Mouse (Mus musculus) liver, embryonic 15.5 days (tissue): Measurements from ENCODE around the gene St7l. TPM values are rescaled to one million over a fixed set of nuclear protein-coding genes. Genes with fewer than 3 reads are reported as not detected.

Source experiments
- ATAC-seq: fragments of 200-750 bp; cut with Nextera tagmentation; 2 replicates; pipeline ENCODE4 v1.8.0; 2017; ENCODE audit warnings: moderate number of reproducible peaks, mild to moderate bottlenecking, moderate library complexity; ENCODE audit not compliant: insufficient read depth
- H3K27ac ChIP-seq: fragments of 300-500 bp; sonication (generic); replicated peaks from 2 replicates; pipeline ENCODE4 v1.5.1; 2015; ENCODE audit warnings: mild to moderate bottlenecking, inconsistent platforms
- H3K27me3 ChIP-seq: fragments of 300-500 bp; sonication (generic); 2 replicates; pipeline ENCODE4 v1.6.1; 2015; ENCODE audit warnings: mild to moderate bottlenecking, inconsistent platforms
- H3K36me3 ChIP-seq: fragments of 300-500 bp; sonication (generic); replicated peaks from 2 replicates; pipeline ENCODE4 v1.6.1; 2015; ENCODE audit warnings: moderate library complexity, mild to moderate bottlenecking, inconsistent platforms
- H3K4me1 ChIP-seq: fragments of 300-500 bp; sonication (generic); replicated peaks from 2 replicates; pipeline ENCODE4 v1.6.1; 2015; ENCODE audit warnings: inconsistent platforms
- H3K4me2 ChIP-seq: fragments of 300-500 bp; sonication (generic); 2 replicates; pipeline ENCODE4 v1.6.1; 2015; ENCODE audit warnings: moderate library complexity, mild to moderate bottlenecking, inconsistent platforms
- H3K4me3 ChIP-seq: fragments of 300-500 bp; sonication (generic); replicated peaks from 2 replicates; pipeline ENCODE4 v1.5.1; 2015; ENCODE audit warnings: mild to moderate bottlenecking, inconsistent platforms
- H3K9ac ChIP-seq: fragments of 300-500 bp; sonication (generic); 2 replicates; pipeline ENCODE4 v1.6.1; 2015; ENCODE audit warnings: moderate library complexity, mild to moderate bottlenecking, inconsistent platforms
- H3K9me3 ChIP-seq: fragments of 300-500 bp; sonication (generic); replicated peaks from 2 replicates; pipeline ENCODE4 v1.6.1; 2016; ENCODE audit warnings: inconsistent platforms
- WGBS: fragments of 180-500 bp; shearing (Covaris S2); methylation state at CpG from one replicate; pipeline ENCODE4 v1.1.7; 2015; ENCODE audit warnings: mixed read lengths; ENCODE audit not compliant: insufficient replicate concordance; 5-methylcytosine and 5-hydroxymethylcytosine counted together
- polyA plus RNA-seq: library from polyadenylated mRNA; unstranded; fragments of >200 nt; fragmentation: Nextera tagmentation; extraction: Ambion mirVana; gene quantifications from 2 replicates; pipeline ENCODE4 v1.2.1, GENCODE M21; 2015

The St7l gene
- polyA plus RNA-seq, 1 experiment from 2014 or later = 11.2 TPM

- peaks cover 4% of the 10 kb centered on the region; the same call in 1 of the 2 replicates for H3K27me3 ChIP-seq
- no peak for ATAC-seq
- no peak overlapping the region for H3K4me3 ChIP-seq
- no peaks in the 10 kb centered on the region for H3K9me3 ChIP-seq
- H3K9ac ChIP-seq = no peak overlapping the region
- H3K4me1 ChIP-seq = no peaks in the 10 kb centered on the region
- peaks cover 8% of the 10 kb centered on the region for H3K36me3 ChIP-seq
- no peak overlapping the region for H3K27ac ChIP-seq
- H3K4me2 ChIP-seq = no peak overlapping the region
- 78% methylated on average over 23 of the region's 23 CpGs for WGBS
Measured at GRCm38 (mm10) chr3:104952891-104953670, 89.3 kb downstream of the St7l start.

- ATAC-seq = no peak
- no peak overlapping the region for H3K4me2 ChIP-seq
- H3K9me3 ChIP-seq = no peaks in the 10 kb centered on the region
- no peak overlapping the region for H3K27ac ChIP-seq
- H3K27me3 ChIP-seq = peaks cover 15% of the 10 kb centered on the region
- H3K36me3 ChIP-seq = peaks cover 8% of the 10 kb centered on the region
- H3K4me3 ChIP-seq = no peak overlapping the region
- no peak overlapping the region for H3K9ac ChIP-seq
- 59% methylated on average over 3 of the region's 3 CpGs for WGBS
- no peaks in the 10 kb centered on the region for H3K4me1 ChIP-seq
Measured at GRCm38 (mm10) chr3:104954137-104954536, 90.3 kb downstream of the St7l start.

GRCm38 (mm10) chr3:104954551-104954950 lies 90.7 kb downstream of the St7l start:
- Histone ChIP-seq H3K27ac (no peak overlapping the region), H3K9ac (no peak overlapping the region), H3K4me3 (no peak overlapping the region), H3K4me2 (no peak overlapping the region), H3K9me3 (no peaks in the 10 kb centered on the region), H3K4me1 (no peaks in the 10 kb centered on the region), H3K27me3 (peaks cover 19% of the 10 kb centered on the region), H3K36me3 (peaks cover 8% of the 10 kb centered on the region)
- no peak for ATAC-seq
- 87% methylated on average over 15 of the region's 15 CpGs for WGBS

GRCm38 (mm10) chr3:104956131-104956581 lies 92.4 kb downstream of the St7l start:
- no peak for ATAC-seq
- no peak overlapping the region for H3K4me3 ChIP-seq
- 82% methylated on average over 6 of the region's 6 CpGs for WGBS
- H3K4me2 ChIP-seq = no peak overlapping the region
- H3K27ac ChIP-seq = no peak overlapping the region
- H3K27me3 ChIP-seq = peaks cover 35% of the 10 kb centered on the region
- H3K36me3 ChIP-seq = peaks cover 4% of the 10 kb centered on the region
- no peaks in the 10 kb centered on the region for H3K9me3 ChIP-seq
- peaks cover 1% of the 10 kb centered on the region; the same call in 1 of the 2 replicates for H3K4me1 ChIP-seq
- no peak overlapping the region for H3K9ac ChIP-seq

GRCm38 (mm10) chr3:104960026-104961000 lies 96.5 kb downstream of the St7l start:
- H3K27me3 ChIP-seq = peaks cover 76% of the 10 kb centered on the region
- H3K4me1 ChIP-seq = peaks cover 22% of the 10 kb centered on the region
- no peak for ATAC-seq
- no peaks in the 10 kb centered on the region for H3K9me3 ChIP-seq
- H3K9ac ChIP-seq = no peak overlapping the region
- no peak overlapping the region for H3K4me3 ChIP-seq
- 13% methylated on average over 19 of the region's 19 CpGs for WGBS
- no peak overlapping the region for H3K4me2 ChIP-seq
- H3K27ac ChIP-seq = no peak overlapping the region
- no peaks in the 10 kb centered on the region for H3K36me3 ChIP-seq

- peak within 1 kb of the TSS; percentile 47 for H3K4me3 ChIP-seq
- H3K27me3 ChIP-seq = peaks cover 87% of the 10 kb centered on the region
- no peaks in the 10 kb centered on the region for H3K36me3 ChIP-seq
- no peak within 1 kb of the TSS for H3K27ac ChIP-seq
- peak; percentile 33 for ATAC-seq
- H3K9ac ChIP-seq = no peak within 1 kb of the TSS
- WGBS = 2% methylated on average over 82 of the region's 87 CpGs
- peak within 1 kb of the TSS; percentile 66 for H3K4me2 ChIP-seq
- H3K4me1 ChIP-seq = peaks cover 22% of the 10 kb centered on the region
- H3K9me3 ChIP-seq = no peaks in the 10 kb centered on the region
Measured at GRCm38 (mm10) chr3:104961066-104962059, 97.6 kb downstream of the St7l start, which contains the start of gene Wnt2b. Wnt2b (minus strand) TSS chr3:104961921.

- Histone ChIP-seq H3K9me3 (no peaks in the 10 kb centered on the region), H3K36me3 (no peaks in the 10 kb centered on the region), H3K9ac (no peak overlapping the region), H3K27ac (no peak overlapping the region), H3K27me3 (peaks cover 95% of the 10 kb centered on the region), H3K4me2 (peak overlapping the region; percentile 66), H3K4me1 (peaks cover 22% of the 10 kb centered on the region), H3K4me3 (peak overlapping the region; percentile 47)
- 2% methylated on average over 31 of the region's 31 CpGs for WGBS
- no peak for ATAC-seq
Measured at GRCm38 (mm10) chr3:104962141-104962611, 98.4 kb downstream of the St7l start.

- ATAC-seq = no peak
- H3K27ac ChIP-seq = no peak overlapping the region
- H3K4me1 ChIP-seq = peaks cover 24% of the 10 kb centered on the region
- no peak overlapping the region for H3K4me3 ChIP-seq
- H3K27me3 ChIP-seq = peaks cover 98% of the 10 kb centered on the region
- no peak overlapping the region for H3K9ac ChIP-seq
- no peak overlapping the region for H3K4me2 ChIP-seq
- no peaks in the 10 kb centered on the region for H3K9me3 ChIP-seq
- 6% methylated on average over 5 of the region's 5 CpGs for WGBS
- H3K36me3 ChIP-seq = no peaks in the 10 kb centered on the region
Measured at GRCm38 (mm10) chr3:104962866-104963265, 99.1 kb downstream of the St7l start.

GRCm38 (mm10) chr3:104963331-104964276 lies 99.8 kb downstream of the St7l start:
- peaks cover 96% of the 10 kb centered on the region for H3K27me3 ChIP-seq
- H3K36me3 ChIP-seq = no peaks in the 10 kb centered on the region
- H3K4me3 ChIP-seq = no peak overlapping the region
- peaks cover 24% of the 10 kb centered on the region for H3K4me1 ChIP-seq
- 22% methylated on average over 13 of the region's 13 CpGs for WGBS
- no peak overlapping the region for H3K9ac ChIP-seq
- no peaks in the 10 kb centered on the region for H3K9me3 ChIP-seq
- no peak for ATAC-seq
- no peak overlapping the region for H3K4me2 ChIP-seq
- no peak overlapping the region for H3K27ac ChIP-seq
